Mouse (Mus musculus) MN1 (cell line): Measurements from ENCODE around the gene Gstp1.

Source experiments
- DNase-seq: peaks from one replicate; pipeline ENCODE4 v3.0.0-alpha.2; 2016; ENCODE audit warnings: low spot score

Gstp1 gene

DNA sequence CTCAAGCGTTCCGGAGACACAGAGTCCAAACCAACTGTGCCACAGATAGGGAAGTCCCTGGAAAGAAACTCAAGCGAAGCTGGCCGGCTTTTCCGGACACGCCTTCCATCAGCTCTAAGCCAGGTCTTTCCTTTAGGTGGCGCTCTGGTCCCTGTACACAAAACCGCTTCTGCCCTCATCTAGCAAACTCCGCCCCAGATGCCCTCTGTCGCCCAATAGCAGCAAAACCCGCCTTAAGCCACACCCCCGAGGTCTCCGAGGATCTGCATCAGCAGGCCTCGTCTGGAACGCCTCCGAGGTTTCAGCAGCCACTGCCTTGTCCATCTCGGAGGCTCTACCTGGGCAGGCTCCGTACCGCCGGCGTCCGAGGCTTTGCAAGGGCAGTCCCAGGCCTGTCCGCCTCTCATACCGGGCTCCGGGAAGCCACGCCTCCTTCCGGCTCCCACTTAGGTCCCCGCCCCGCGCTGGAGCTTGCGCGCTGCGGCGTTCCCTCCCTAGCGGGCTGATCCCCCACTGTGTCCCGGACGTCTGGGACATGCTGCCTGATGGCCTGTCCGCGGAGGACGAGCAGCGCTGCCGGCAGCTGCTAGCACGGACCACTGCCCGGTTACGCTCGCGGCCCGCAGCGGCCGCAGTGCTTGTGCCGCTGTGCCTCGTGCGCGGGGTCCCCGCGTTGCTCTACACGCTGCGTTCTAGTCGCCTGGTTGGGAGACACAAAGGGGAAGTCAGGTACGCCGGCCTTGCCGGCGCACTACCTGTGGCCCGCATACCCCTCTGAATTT is 37.5 kb downstream of the Gstp1 start, which contains the start of the genes Nudt8 and Gm49405:
Gene Nudt8 (plus strand): TSS at position 462 of the 782 bp plus-strand sequence.
Gene Gm49405 (plus strand): TSS at position 508 of the 782 bp plus-strand sequence.
- DNase-seq = peak; percentile 93

DNA sequence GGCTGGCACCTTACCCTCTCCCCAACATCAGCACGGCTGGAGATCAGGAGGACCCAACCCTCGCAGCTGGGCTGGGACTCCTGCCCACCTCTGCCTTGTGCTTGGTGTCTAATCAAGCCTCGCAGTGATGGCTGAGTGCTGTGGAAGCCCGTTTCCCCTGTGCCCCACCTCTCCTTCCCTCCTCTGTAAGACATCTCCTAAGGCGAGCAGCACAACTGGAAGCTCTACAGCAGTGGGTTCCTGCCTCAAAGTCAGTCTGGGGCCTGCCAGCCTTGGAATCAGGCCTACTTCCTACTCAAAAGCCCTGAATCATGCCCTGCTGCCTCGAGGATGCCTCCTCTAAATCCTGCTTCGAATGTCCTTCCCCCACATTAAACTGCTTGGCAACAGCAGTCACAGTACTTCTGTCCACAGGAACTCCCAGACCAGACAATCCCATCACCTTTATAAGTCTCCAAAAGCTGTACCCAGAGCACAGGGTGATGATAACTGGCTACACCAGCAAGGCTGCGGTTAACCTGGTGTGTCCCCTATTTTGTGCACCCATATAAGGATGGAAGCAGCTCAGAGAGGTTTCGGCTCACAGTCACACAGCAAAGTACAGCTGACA is 38.6 kb downstream of the Gstp1 start:
- DNase-seq = peak; percentile 20

- no peak for DNase-seq
Observed at GRCm38 (mm10) chr19:3998335-3998734, 39.5 kb downstream of the Gstp1 start.

DNA sequence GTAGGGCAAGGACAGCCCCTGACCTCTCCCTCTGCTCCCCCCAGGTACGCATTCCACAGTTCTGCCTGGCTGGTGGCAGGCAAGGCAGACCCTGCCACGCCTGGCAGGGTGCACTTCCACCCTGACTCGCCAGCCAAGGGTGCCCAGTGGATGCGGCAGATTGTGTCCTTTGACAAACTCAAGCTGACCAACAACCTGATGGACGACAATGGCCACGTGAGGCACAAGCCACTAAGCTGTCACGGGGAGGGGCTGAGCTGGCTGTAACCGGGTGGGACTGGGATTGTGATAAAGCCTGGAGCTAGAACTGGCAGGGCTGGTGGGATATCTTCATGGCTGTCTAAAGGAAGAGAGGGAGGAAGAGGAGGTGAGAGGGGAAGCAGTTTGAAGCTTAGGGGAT is 40.6 kb downstream of the Gstp1 start:
- DNase-seq = no peak

DNA sequence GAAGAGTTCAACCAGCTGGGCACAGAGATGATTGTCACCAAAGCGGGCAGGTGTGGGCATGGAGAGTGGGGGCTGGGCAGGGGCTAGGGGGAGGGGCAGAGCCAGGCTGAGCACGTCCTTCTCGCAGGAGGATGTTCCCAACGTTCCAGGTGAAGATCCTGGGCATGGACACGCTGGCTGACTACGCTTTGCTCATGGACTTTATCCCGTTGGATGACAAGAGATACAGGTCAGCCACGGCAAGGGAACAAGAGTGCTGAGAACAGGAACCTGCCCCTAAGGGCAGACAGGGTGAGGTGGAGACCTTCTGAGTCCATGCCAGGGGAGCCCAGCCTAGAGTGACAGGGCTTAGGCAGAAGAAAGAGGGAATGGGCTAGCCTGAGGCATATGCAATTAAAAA is 41.0 kb downstream of the Gstp1 start:
- no peak for DNase-seq

DNA sequence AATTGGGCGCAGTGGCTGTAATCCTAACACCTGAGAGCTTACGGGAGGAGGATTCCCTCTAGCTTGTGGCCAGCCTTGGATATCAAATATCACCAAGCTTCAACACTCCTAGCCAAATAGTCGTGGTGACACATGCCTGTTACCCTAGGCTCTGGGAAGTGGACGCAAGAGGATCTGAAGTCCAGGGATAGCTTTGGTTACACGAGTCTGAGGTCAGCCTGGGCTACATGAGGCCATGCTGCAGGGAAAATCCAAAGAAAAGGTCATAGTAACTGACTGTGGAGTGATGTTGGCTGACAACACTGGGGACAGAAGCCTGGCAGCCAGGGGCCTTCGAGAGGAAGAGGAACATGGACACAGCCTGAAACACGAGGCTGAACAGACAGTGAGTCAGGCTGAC is 41.7 kb downstream of the Gstp1 start:
- no peak for DNase-seq

GRCm38 (mm10) chr19:3995505-3995904 is 42.3 kb downstream of the Gstp1 start:
- DNase-seq = no peak

DNA sequence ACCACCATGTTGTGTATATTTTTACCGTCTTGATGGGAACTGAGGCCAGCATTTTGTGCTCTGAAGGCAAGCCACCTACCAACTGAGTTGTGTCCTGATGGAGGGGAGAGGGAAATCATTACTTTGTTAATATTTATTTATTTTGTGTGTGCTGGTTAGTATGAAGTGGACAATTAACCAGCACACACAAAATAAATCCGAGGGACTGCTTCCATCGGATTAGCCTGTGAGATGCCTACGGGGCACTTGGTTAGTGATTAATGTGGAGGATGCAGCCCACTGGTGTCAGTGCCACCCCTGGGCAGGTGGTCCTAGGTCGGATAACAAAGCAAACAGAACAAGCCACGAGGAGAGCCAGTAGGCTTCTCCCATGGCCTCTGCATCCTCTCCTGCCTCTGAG is 42.9 kb downstream of the Gstp1 start:
- DNase-seq = no peak

- DNase-seq = no peak
Observed at GRCm38 (mm10) chr19:3992416-3992815, 45.4 kb downstream of the Gstp1 start, which contains the start of gene Tbx10. Tbx10 (plus strand) TSS chr19:3992752.

DNA sequence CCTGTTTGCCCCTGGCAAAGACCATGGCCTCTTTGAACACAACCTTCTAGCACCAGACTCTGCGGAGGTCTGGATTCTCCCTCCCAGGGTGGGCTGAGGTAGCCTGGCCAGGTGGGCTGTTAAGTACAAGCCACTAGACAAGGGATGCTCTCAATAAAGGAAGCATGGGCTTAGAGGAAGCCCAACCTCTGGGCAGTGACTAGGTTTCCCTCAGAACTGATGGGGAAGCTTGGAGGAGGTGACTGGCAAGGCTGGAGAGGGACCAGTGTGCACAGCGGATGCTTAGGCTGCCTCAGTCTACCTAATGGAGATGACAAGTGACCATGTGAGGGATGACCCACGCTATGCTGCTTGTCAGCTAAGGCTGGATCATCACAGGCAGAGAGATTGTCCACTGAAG is 45.8 kb downstream of the Gstp1 start:
- DNase-seq = no peak

- DNase-seq = no peak
Observed at GRCm38 (mm10) chr19:3991562-3991961, 46.2 kb downstream of the Gstp1 start.

DNA sequence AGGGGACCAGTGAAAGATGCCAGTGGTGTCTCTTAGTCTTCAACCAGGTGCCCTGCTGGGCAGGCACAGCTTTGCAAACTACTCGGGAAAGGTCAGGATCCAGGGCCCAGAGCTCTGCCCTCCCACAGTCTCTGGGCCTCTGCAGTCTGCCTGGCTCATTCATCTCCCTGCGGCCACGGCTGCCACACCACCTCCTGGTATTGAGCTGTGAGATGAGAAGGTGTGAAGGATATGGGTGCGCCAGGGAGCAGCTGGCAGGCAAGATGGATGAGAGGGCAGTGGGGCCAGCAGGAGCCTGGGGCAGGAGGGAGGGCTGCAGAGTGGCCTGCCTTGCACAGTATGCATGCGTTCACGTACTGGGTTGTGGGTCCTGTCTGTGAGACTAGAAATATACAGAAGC is 47.0 kb downstream of the Gstp1 start:
- no peak for DNase-seq

- no peak for DNase-seq
Observed at GRCm38 (mm10) chr19:3988750-3989149, 49.0 kb downstream of the Gstp1 start.

- DNase-seq = no peak
Observed at GRCm38 (mm10) chr19:3988066-3988465, 49.7 kb downstream of the Gstp1 start.

GRCm38 (mm10) chr19:3986334-3986733 is 51.5 kb downstream of the Gstp1 start, which contains the start of gene Acy3:
Acy3 (plus strand) TSS chr19:3986570.
- peak; percentile 28 for DNase-seq
